Mouse (Mus musculus) liver, adult 2 months (tissue): Measurements from ENCODE around the gene Wdtc1. TPM values are rescaled to one million over a fixed set of nuclear protein-coding genes. Genes with fewer than 3 reads are reported as not detected.
A peak's percentile ranks its signal among the peaks of the same experiment; 100 is the strongest.

Experiments
- DNase-seq: peaks from one replicate; pipeline ENCODE4 v3.0.0-alpha.2; 2011; ENCODE audit warnings: low read depth, low spot score; ENCODE audit errors: extremely low read depth
- H3K27ac ChIP-seq: fragments of 200-500 bp; replicated peaks from 2 replicates; pipeline ENCODE4 v1.5.1; 2012; ENCODE audit warnings: low read depth, mild to moderate bottlenecking, control low read depth, inconsistent platforms, low read length; ENCODE audit not compliant: insufficient read depth
- H3K27me3 ChIP-seq: fragments of 200-500 bp; 2 replicates; pipeline ENCODE4 v1.6.1; 2012; ENCODE audit warnings: mild to moderate bottlenecking, moderate library complexity, low read length, inconsistent platforms; ENCODE audit not compliant: control insufficient read depth, insufficient read depth
- H3K36me3 ChIP-seq: fragments of 200-500 bp; 2 replicates; pipeline ENCODE4 v1.6.1; 2012; ENCODE audit warnings: low read length, inconsistent platforms; ENCODE audit not compliant: control insufficient read depth, insufficient read depth
- H3K4me1 ChIP-seq: fragments of 200-500 bp; 2 replicates; pipeline ENCODE4 v1.6.1; 2011; ENCODE audit warnings: low read length; ENCODE audit not compliant: control insufficient read depth, insufficient read depth
- H3K4me3 ChIP-seq: fragments of 200-500 bp; 2 replicates; pipeline ENCODE4 v1.5.1; 2011; ENCODE audit warnings: low read depth, mild to moderate bottlenecking, control low read depth, low read length, moderate library complexity; ENCODE audit not compliant: insufficient read depth
- H3K79me2 ChIP-seq: fragments of 200-500 bp; 2 replicates; pipeline ENCODE4 v1.6.1; 2012; ENCODE audit warnings: inconsistent platforms, mild to moderate bottlenecking, low read length, moderate library complexity; ENCODE audit not compliant: control insufficient read depth, insufficient read depth
- H3K9ac ChIP-seq: fragments of 200-500 bp; 2 replicates; pipeline ENCODE4 v1.6.1; 2012; ENCODE audit warnings: low read depth, mild to moderate bottlenecking, control low read depth, inconsistent platforms, low read length
- CTCF ChIP-seq: fragments of 200-500 bp; IDR thresholded peaks from 2 replicates; pipeline ENCODE4 v1.5.1; 2011; ENCODE audit warnings: low read depth, low read length, control low read depth
- POLR2A ChIP-seq: fragments of 200-500 bp; IDR thresholded peaks from 2 replicates; pipeline ENCODE4 v1.6.1; 2011; ENCODE audit warnings: low read length, control low read depth; ENCODE audit not compliant: insufficient read depth; ENCODE audit errors: extremely low read depth
- WGBS: fragments of 180-500 bp; shearing (Covaris S2); methylation state at CpG from one replicate; pipeline ENCODE4 v1.1.7; 2018; 5-methylcytosine and 5-hydroxymethylcytosine counted together
- polyA plus RNA-seq: library from polyadenylated mRNA; depleted of rRNA; stranded (reverse); fragments of >200 nt; gene quantifications from 2 replicates; pipeline ENCODE4 v1.2.3, GENCODE M21; 2012
- total RNA-seq: library from RNA; depleted of rRNA; stranded (reverse); fragments of >200 nt; gene quantifications from 2 replicates; pipeline ENCODE4 v1.2.3, GENCODE M21; 2014

The Wdtc1 gene
- total and polyA plus RNA-seq, 2 experiments, result 20.6 to 83.3 TPM

DNA sequence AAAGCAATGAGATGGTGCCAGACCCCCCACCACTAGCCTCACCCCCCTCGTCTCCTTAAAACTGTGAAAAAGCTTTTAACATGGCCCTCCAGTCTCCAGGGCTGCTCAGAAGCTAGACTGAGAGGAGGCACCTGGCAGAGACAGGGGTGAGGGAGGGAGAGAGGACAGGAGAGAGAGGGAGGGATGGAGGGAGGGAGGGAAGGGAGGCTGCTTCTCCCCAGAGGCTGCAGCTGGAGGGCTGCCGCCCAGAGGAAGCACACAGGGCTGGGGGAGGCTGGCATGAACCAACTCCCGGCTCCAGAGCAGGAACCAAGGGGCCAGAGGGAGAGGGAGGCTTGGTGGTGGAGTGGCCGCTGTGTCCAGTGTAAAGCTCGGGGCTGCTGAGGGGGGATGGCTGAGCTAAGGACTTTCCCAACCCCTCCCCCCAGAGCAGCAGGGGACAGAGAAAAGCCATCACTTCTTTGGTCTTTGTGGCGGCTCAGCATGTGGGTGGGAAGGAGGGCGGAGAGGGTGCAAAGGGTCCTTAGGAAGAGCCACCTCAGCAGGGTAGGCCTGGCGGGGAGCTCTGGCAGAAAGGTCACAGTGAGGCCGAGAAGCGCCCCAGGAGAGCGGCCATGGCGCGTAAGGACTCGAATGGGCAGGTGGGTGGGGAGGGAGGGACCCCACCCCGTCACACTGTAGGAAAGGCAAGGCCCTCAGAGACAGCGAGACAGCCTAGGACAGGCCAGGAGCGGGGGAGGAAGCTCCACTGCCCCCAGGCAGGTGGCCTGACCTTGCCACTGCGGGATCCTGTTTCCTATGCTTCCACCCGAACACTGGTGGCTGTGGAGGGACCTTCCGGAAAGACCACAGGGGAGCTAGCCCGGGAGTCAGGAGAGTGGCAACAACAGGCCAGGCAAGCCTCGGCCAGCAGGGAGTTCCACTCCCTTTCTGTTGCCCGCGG, 60.1 kb downstream of the Wdtc1 start:
- H3K4me1 ChIP-seq, result no peaks in the 10 kb centered on the region
- no peaks in the 10 kb centered on the region for H3K79me2 ChIP-seq
- no peak overlapping the region for H3K9ac ChIP-seq
- no peak overlapping the region for H3K27ac ChIP-seq
- peaks cover 24% of the 10 kb centered on the region; the same call in 1 of the 2 replicates for H3K36me3 ChIP-seq
- WGBS, result 89% methylated on average over 24 of the region's 24 CpGs
- H3K27me3 ChIP-seq, result no peaks in the 10 kb centered on the region
- no peak for DNase-seq
- H3K4me3 ChIP-seq, result no peak overlapping the region
- TF ChIP-seq CTCF (no peak), POLR2A (no peak)

DNA sequence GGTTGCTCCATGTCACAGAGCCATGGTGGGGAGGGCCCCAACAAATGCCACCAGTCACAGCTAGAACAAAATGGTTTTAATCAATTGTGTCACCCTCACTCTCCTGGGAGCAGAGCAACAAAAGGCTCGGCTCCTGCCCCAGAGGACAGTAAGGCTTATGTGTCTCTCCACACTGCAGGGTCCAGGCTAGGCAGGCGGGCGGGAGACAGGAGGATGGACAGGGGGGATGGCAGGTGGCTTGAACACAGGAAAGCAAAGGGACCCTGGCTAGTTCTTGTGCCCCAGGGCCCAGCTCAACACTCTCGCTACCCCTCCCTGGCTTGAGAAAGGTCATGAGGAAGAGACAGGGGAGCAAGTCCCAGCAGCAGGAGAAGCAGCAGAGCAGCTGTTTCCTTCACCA, 60.9 kb downstream of the Wdtc1 start:
- Histone ChIP-seq H3K79me2 (no peaks in the 10 kb centered on the region), H3K36me3 (peaks cover 24% of the 10 kb centered on the region; the same call in 1 of the 2 replicates), H3K27me3 (no peaks in the 10 kb centered on the region), H3K4me1 (no peaks in the 10 kb centered on the region), H3K9ac (no peak overlapping the region), H3K4me3 (no peak overlapping the region), H3K27ac (no peak overlapping the region)
- no peak for DNase-seq
- no peak for TF ChIP-seq CTCF
- TF ChIP-seq POLR2A, result no peak
- WGBS, result 94% methylated on average over 4 of the region's 4 CpGs

DNA sequence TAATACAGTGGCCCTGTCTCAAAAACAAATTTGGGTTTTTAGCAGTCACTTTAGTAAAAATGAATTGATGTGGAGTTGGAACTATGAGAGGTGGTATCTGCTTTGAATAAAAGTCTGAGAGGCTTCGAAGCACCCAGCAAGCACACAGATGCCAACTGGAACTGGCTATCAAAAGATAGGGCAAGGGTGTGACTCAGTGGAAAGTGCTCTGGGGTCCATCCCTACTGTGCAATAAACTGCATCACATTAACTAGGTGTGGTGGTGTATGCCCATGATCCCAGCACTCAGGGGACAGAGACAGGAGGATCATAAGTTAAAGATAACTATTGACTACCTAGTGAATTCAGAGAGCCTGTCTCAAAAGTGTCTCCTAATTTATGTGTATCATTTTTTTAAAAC, 62.0 kb downstream of the Wdtc1 start:
- 95% methylated on average over 1 of the region's 1 CpGs for WGBS
- H3K79me2 ChIP-seq, result no peaks in the 10 kb centered on the region
- no peak for DNase-seq
- no peak overlapping the region for H3K9ac ChIP-seq
- H3K4me1 ChIP-seq, result no peaks in the 10 kb centered on the region; the same call in 1 of the 2 replicates
- H3K27ac ChIP-seq, result no peak overlapping the region
- H3K4me3 ChIP-seq, result no peak overlapping the region
- H3K27me3 ChIP-seq, result no peaks in the 10 kb centered on the region
- TF ChIP-seq CTCF, result no peak
- TF ChIP-seq POLR2A, result no peak
- H3K36me3 ChIP-seq, result peaks cover 19% of the 10 kb centered on the region; the same call in 1 of the 2 replicates

DNA sequence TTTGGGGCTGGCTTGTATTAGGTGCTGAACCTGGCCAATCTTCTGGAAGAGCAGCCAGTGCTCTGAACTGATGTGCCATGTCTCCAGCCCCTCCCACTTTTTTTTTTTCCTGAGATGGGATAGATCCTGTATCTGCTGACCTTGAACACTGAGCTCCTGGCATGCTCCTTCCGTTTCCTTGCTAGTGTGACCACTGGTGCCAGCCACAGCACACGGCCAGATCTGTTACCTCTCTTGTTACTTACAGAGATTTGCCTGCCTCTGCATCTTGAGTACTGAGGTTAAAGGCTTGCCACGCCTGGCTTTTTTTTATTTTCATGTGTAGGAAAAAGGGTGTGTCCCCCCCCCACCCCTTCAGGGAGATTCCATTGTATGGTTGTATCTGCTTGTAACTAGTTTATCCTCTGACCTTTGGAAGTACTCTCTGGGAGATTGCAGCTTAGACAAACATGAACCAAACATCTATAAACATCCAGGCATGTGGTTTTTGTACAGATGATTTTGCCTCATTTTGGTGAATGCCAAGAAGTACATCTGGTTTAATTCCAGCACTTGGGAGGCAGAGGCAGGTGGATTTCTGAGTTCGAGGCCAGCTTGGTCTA, 66.7 kb downstream of the Wdtc1 start:
- DNase-seq, result peak; percentile 99
- no peaks in the 10 kb centered on the region for H3K79me2 ChIP-seq
- H3K9ac ChIP-seq, result no peak overlapping the region
- H3K4me1 ChIP-seq, result peaks cover 5% of the 10 kb centered on the region; the same call in 1 of the 2 replicates
- 22% methylated on average over 4 of the region's 4 CpGs for WGBS
- H3K36me3 ChIP-seq, result no peaks in the 10 kb centered on the region
- H3K27ac ChIP-seq, result peak overlapping the region; percentile 88
- H3K27me3 ChIP-seq, result no peaks in the 10 kb centered on the region
- H3K4me3 ChIP-seq, result no peak overlapping the region
- TF ChIP-seq CTCF (no peak), POLR2A (no peak)

DNA sequence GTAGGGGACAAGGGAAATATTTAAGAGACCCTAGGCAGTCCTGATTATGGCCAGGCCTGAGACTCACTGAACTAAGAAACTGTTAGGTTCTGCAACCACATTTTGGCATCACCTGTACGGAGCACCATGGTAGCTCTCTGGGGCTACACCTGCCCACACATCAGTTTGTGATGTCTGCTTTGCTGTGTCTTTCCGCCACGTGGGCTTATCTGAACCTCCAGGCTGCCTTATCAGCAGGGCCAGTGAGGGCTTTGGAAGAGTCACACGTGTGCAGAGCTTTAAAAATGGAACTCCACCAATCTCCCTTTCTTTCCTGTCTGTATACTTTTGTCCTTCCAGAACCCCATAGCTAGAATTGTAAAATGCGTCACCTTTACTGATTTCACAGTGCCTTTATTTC, 67.3 kb downstream of the Wdtc1 start:
- Histone ChIP-seq H3K27ac (peak overlapping the region; percentile 88), H3K79me2 (no peaks in the 10 kb centered on the region), H3K4me1 (peaks cover 5% of the 10 kb centered on the region; the same call in 1 of the 2 replicates), H3K36me3 (no peaks in the 10 kb centered on the region), H3K27me3 (no peaks in the 10 kb centered on the region), H3K9ac (no peak overlapping the region), H3K4me3 (no peak overlapping the region)
- no peak for DNase-seq
- WGBS, result 56% methylated on average over 5 of the region's 5 CpGs
- no peak for TF ChIP-seq CTCF
- no peak for TF ChIP-seq POLR2A
